17 mouse cellular contexts compared by ENCODE assay signal in genomic region chr17:17602330-17602729, GRCm38 (mm10). TPM values are rescaled to one million over a fixed set of nuclear protein-coding genes. Genes with fewer than 3 reads are reported as not detected.
DNase-seq lines count a peak whose midpoint lies in the region; ATAC-seq and TF ChIP-seq lines count a peak whose summit lies in the region.
"Had no signal": no experiment of that assay in that cellular context is flagged by ENCODE, and none has a peak within 500 bp of the region (broad histone marks: within the 10 kb centered on the region; RNA-seq: fewer than 3 reads in every experiment).

No protein-coding gene starts in this region.

- DNase-seq in heart, postnatal 36 days = no peak
- no peak for DNase-seq in liver, embryonic 11.5 days (ENCODE audit: low spot score)
- peak; percentile 54 for DNase-seq in NIH3T3 (ENCODE audit: low read depth)
- peak; percentile 85 for DNase-seq in brain, embryonic 14.5 days (ENCODE audit: low read depth)
- DNase-seq: cerebellum, adult 9-10 months; gastrocnemius, postnatal 10 days; kidney, postnatal 25 days; layer of hippocampus, postnatal 36 days; lung, postnatal 10 days had no signal

- intact Hi-C loops in heart, postnatal 36 days (cut with DNase I) = loop anchor here (2.0 to 10.0 kb wide), 2 partner anchors 22 to 538 kb away; partner anchors contain the start of genes Lnpep and Zfp960

- H3K4me1 ChIP-seq in heart, embryonic 13.5 days = peaks cover 50% of the 10 kb centered on the region
- peaks cover 38% of the 10 kb centered on the region for H3K4me1 ChIP-seq in liver, embryonic 15.5 days (replicated peaks)
- H3K4me1 ChIP-seq in liver, embryonic 11.5 days (replicated peaks; ENCODE audit: control insufficient read depth, insufficient read depth, low read length) = peaks cover 7% of the 10 kb centered on the region
- H3K4me1 ChIP-seq: hindbrain, embryonic 10.5 days; neural tube, embryonic 12.5 days had no signal

- 0 out of 2 replicates have a peak overlapping the region, but pooled peaks have one; percentile 1 for H3K4me2 ChIP-seq in heart, embryonic 13.5 days
- H3K4me2 ChIP-seq in liver, embryonic 15.5 days = no peak overlapping the region
- H3K4me2 ChIP-seq in liver, embryonic 11.5 days = no peak overlapping the region
- H3K4me2 ChIP-seq: limb, embryonic 12.5 days; neural tube, embryonic 12.5 days had no signal

- no peak for TF ChIP-seq POLR2A in brain, embryonic 14.5 days (IDR thresholded peaks at IDR 0.05; ENCODE audit: borderline replicate concordance, extremely low read depth, insufficient read depth, insufficient read length, poor library complexity, severe bottlenecking)

- no peak for ATAC-seq in heart, embryonic 13.5 days (ENCODE audit: extremely low read depth, insufficient number of reproducible peaks, low FRiP score, low TSS enrichment)
- no peak for ATAC-seq in liver, embryonic 15.5 days (ENCODE audit: insufficient read depth)
- no peak for ATAC-seq in liver, embryonic 11.5 days (replicated peaks; ENCODE audit: low FRiP score)
- ATAC-seq in CD4-positive, CD25-positive, alpha-beta regulatory T cell, adult 4 months = no peak

- peak overlapping the region; percentile 78 for H3K27ac ChIP-seq in heart, embryonic 13.5 days (replicated peaks)
- H3K27ac ChIP-seq in liver, embryonic 15.5 days (replicated peaks) = 0 out of 2 replicates have a peak overlapping the region, but pooled peaks have one; percentile 14
- H3K27ac ChIP-seq in liver, embryonic 11.5 days (ENCODE audit: low read depth, low read length) = no peak overlapping the region
- H3K27ac ChIP-seq: hindbrain, embryonic 10.5 days; neural tube, embryonic 12.5 days had no signal

- H3K4me3 ChIP-seq in heart, embryonic 13.5 days = no peak overlapping the region
- no peak overlapping the region for H3K4me3 ChIP-seq in liver, embryonic 15.5 days (replicated peaks)
- no peak overlapping the region for H3K4me3 ChIP-seq in liver, embryonic 11.5 days (ENCODE audit: low read depth, low read length)
- H3K4me3 ChIP-seq: erythroblast, embryonic 14.5 days; hindbrain, embryonic 10.5 days; limb, embryonic 12.5 days; neural tube, embryonic 12.5 days had no signal

- TF ChIP-seq CTCF in brain, embryonic 14.5 days (IDR thresholded peaks at IDR 0.05; ENCODE audit: borderline replicate concordance, extremely low read depth, insufficient read depth, insufficient read length) = no peak

- H3K36me3 ChIP-seq in heart, embryonic 13.5 days = no peaks in the 10 kb centered on the region
- H3K36me3 ChIP-seq in liver, embryonic 15.5 days (replicated peaks) = no peaks in the 10 kb centered on the region
- no peaks in the 10 kb centered on the region for H3K36me3 ChIP-seq in liver, embryonic 11.5 days (ENCODE audit: control insufficient read depth, insufficient read depth, low read length)
- H3K36me3 ChIP-seq: hindbrain, embryonic 10.5 days; limb, embryonic 12.5 days; neural tube, embryonic 12.5 days had no signal

- no peaks in the 10 kb centered on the region for H3K9me3 ChIP-seq in heart, embryonic 13.5 days
- H3K9me3 ChIP-seq in liver, embryonic 15.5 days (replicated peaks) = no peaks in the 10 kb centered on the region
- no peaks in the 10 kb centered on the region for H3K9me3 ChIP-seq in liver, embryonic 11.5 days (ENCODE audit: control insufficient read depth, low read length)
- H3K9me3 ChIP-seq: hindbrain, embryonic 10.5 days; limb, embryonic 12.5 days; neural tube, embryonic 12.5 days had no signal

- H3K9ac ChIP-seq in heart, embryonic 13.5 days = no peak overlapping the region
- H3K9ac ChIP-seq in liver, embryonic 15.5 days = no peak overlapping the region
- no peak overlapping the region for H3K9ac ChIP-seq in liver, embryonic 11.5 days (ENCODE audit: low read depth, low read length)
- H3K9ac ChIP-seq: limb, embryonic 12.5 days; neural tube, embryonic 12.5 days had no signal

- H3K27me3 ChIP-seq in heart, embryonic 13.5 days (replicated peaks) = no peaks in the 10 kb centered on the region
- no peaks in the 10 kb centered on the region for H3K27me3 ChIP-seq in liver, embryonic 15.5 days
- no peaks in the 10 kb centered on the region for H3K27me3 ChIP-seq in liver, embryonic 11.5 days (replicated peaks; ENCODE audit: control insufficient read depth, insufficient read depth, low read length)
- H3K27me3 ChIP-seq: CH12.LX; limb, embryonic 12.5 days; neural tube, embryonic 12.5 days had no signal

- 21% methylated on average over 4 of the region's 4 CpGs for WGBS in heart, embryonic 13.5 days
- 55% methylated on average over 4 of the region's 4 CpGs for WGBS in liver, embryonic 15.5 days (ENCODE audit: insufficient replicate concordance)
- 76% methylated on average over 4 of the region's 4 CpGs for WGBS in liver, embryonic 11.5 days

RNA-seq across cellular contexts. Expression of gene Lnpep, which starts 22.5 kb away (rescaled TPM):
- 8.7 and 9.6 TPM in 2 replicates for polyA plus RNA-seq in heart, embryonic 13.5 days (2015; fragmentation: Nextera tagmentation; extraction: Ambion mirVana)
- total RNA-seq in heart, postnatal 36 days (2021) = 100 to 1,000 TPM; 177 to 190 TPM
- 2.8 and 2.9 TPM in 2 replicates for polyA plus RNA-seq in liver, embryonic 15.5 days (2015; fragmentation: Nextera tagmentation; extraction: Ambion mirVana)
- 6.6 and 6.8 TPM in 2 replicates for polyA plus RNA-seq in liver, embryonic 11.5 days (2014; fragmentation: Nextera tagmentation; extraction: Ambion mirVana)
- 10.9 and 12.9 TPM in 2 replicates for polyA plus RNA-seq in brain, embryonic 14.5 days (2012; rRNA removed)
- 10 to 100 TPM; 31.8 to 33.9 TPM for polyA plus RNA-seq in CD4-positive, CD25-positive, alpha-beta regulatory T cell, adult 4 months (2017; shearing (Covaris generic))

Comparison
In these comparisons a context has a peak if more than half of its experiments do, and no peak if none do; other contexts are left out.
1. DNase-seq: peak in NIH3T3 (single experiment) and brain, embryonic 14.5 days (single experiment); none in heart, postnatal 36 days (0 of 2) and liver, embryonic 11.5 days (single experiment).